Comparison of ENCODE assay signal across 23 mouse cellular contexts in the genomic region with DNA sequence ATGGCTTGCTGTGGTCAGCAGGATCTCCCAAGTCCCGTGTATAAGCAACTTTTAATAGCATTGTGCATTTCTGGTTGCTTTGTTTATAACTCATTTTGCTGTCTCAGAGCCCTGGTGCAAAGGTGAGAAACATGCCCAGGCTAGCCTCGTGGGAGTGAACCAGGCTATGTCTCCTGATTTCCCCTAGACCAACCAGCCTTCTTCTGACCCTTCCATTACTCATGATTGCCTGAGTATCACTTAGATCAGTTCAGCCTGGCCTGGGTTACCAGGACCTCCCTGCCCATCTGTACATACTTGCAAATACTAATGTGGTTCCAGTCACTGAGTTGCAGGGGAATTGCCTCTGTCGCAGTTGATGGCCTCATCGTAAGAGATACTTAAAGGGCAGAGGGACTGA. TPM values are rescaled to one million over a fixed set of nuclear protein-coding genes. Genes with fewer than 3 reads are reported as not detected.
DNase-seq lines count a peak whose midpoint lies in the region; ATAC-seq and TF ChIP-seq lines count a peak whose summit lies in the region.
"Had no signal": no experiment of that assay in that cellular context is flagged by ENCODE, and none has a peak within 500 bp of the region (broad histone marks: within the 10 kb centered on the region; RNA-seq: fewer than 3 reads in every experiment).

No protein-coding gene starts in this region.

- peaks cover 13% of the 10 kb centered on the region; the same call in 1 of the 2 replicates for H3K79me2 ChIP-seq in liver, adult 2 months (ENCODE audit: control insufficient read depth, insufficient read depth, low read length)

- no peaks in the 10 kb centered on the region for H3K4me1 ChIP-seq in liver, adult 2 months (ENCODE audit: control insufficient read depth, insufficient read depth, low read length)
- peaks cover 2% of the 10 kb centered on the region for H3K4me1 ChIP-seq in liver, postnatal 0 days (ENCODE audit: insufficient read depth)

- TF ChIP-seq CTCF in liver, adult 2 months (IDR thresholded peaks at IDR 0.05; ENCODE audit: low read depth, low read length) = no peak
- TF ChIP-seq CTCF in liver, postnatal 0 days (IDR thresholded peaks at IDR 0.05; ENCODE audit: low read depth) = no peak
- no peak for TF ChIP-seq CTCF in left cerebral cortex, adult 2 months (IDR thresholded peaks at IDR 0.05)

- H3K4me3 ChIP-seq in liver, adult 2 months (ENCODE audit: insufficient read depth, low read depth, low read length) = no peak overlapping the region
- no peak overlapping the region for H3K4me3 ChIP-seq in liver, postnatal 0 days (ENCODE audit: low read depth, low read length)
- H3K4me3 ChIP-seq in left cerebral cortex, adult 2 months = no peak overlapping the region
- H3K4me3 ChIP-seq: embryonic facial prominence, embryonic 15.5 days; gastrocnemius, adult 2 months; heart, embryonic 13.5 days; hindbrain, embryonic 15.5 days had no signal

- no peaks in the 10 kb centered on the region for H3K27me3 ChIP-seq in liver, adult 2 months (ENCODE audit: control insufficient read depth, insufficient read depth, low read length)
- no peaks in the 10 kb centered on the region for H3K27me3 ChIP-seq in liver, postnatal 0 days (ENCODE audit: insufficient read depth, low read length)
- H3K27me3 ChIP-seq: embryonic facial prominence, embryonic 15.5 days; heart, embryonic 13.5 days; hindbrain, embryonic 15.5 days had no signal

- intact Hi-C loops in left cerebral cortex, adult 2 months (cut with DNase I) = no loop called here

- H3K9me3 ChIP-seq in liver, postnatal 0 days (ENCODE audit: low read length) = no peaks in the 10 kb centered on the region
- H3K9me3 ChIP-seq: embryonic facial prominence, embryonic 15.5 days; heart, embryonic 13.5 days; hindbrain, embryonic 15.5 days had no signal

- no peak for ATAC-seq in liver, postnatal 0 days
- ATAC-seq: activated CD4-positive, CD25-positive, alpha-beta regulatory T cell, adult 4 months; forebrain, embryonic 14.5 days; intestine, embryonic 16.5 days had no signal

- no peak overlapping the region for H3K9ac ChIP-seq in liver, adult 2 months (ENCODE audit: low read depth, low read length)
- H3K9ac ChIP-seq in liver, postnatal 0 days (replicated peaks) = no peak overlapping the region
- H3K9ac ChIP-seq: embryonic facial prominence, embryonic 15.5 days; heart, embryonic 13.5 days; hindbrain, embryonic 15.5 days had no signal

- no peak for TF ChIP-seq POLR2A in liver, adult 2 months (IDR thresholded peaks at IDR 0.05; ENCODE audit: extremely low read depth, insufficient read depth, low read length)

- WGBS in liver, adult 2 months = 77% methylated on average over 4 of the region's 4 CpGs
- 74% methylated on average over 4 of the region's 4 CpGs for WGBS in liver, postnatal 0 days (ENCODE audit: insufficient replicate concordance)

- H3K27ac ChIP-seq in liver, adult 2 months (replicated peaks; ENCODE audit: insufficient read depth, low read depth, low read length) = no peak overlapping the region
- H3K27ac ChIP-seq in liver, postnatal 0 days (ENCODE audit: low read depth) = no peak overlapping the region
- no peak overlapping the region for H3K27ac ChIP-seq in left cerebral cortex, adult 2 months
- H3K27ac ChIP-seq: embryonic facial prominence, embryonic 15.5 days; gastrocnemius, adult 2 months; heart, embryonic 13.5 days; hindbrain, embryonic 15.5 days had no signal

- TF ChIP-seq EP300 in liver, postnatal 0 days (IDR thresholded peaks at IDR 0.05; ENCODE audit: low read depth) = no peak

- H3K4me2 ChIP-seq in liver, postnatal 0 days (ENCODE audit: low read depth, low read length) = no peak overlapping the region
- H3K4me2 ChIP-seq: embryonic facial prominence, embryonic 15.5 days; heart, embryonic 13.5 days; hindbrain, embryonic 15.5 days had no signal

- peak; percentile 41 for DNase-seq in liver, adult 2 months (ENCODE audit: extremely low read depth, low read depth, low spot score)
- DNase-seq in liver, postnatal 0 days = no peak
- DNase-seq in 416B (ENCODE audit: low read depth) (peak; percentile 85), adipocyte (ENCODE audit: low spot score) (peak; percentile 28)
- DNase-seq in fibroblast of lung, adult 2 months (ENCODE audit: low read depth) = peak; percentile 25
- DNase-seq in adrenal gland, adult 8-10 months = no peak
- no peak for DNase-seq in left cerebral cortex, adult 2 months (ENCODE audit: extremely low spot score in 1 of 2, low spot score in 2 of 2)
- DNase-seq in cerebellum, adult 9-10 months = no peak
- DNase-seq: adrenal gland, adult 2 months; adrenal gland, postnatal 36 days; cerebellum, adult 18-20 months; cerebellum, postnatal 10 days; embryo, embryonic 11 days; gastrocnemius, adult 2 months; gastrocnemius, postnatal 25 days; heart, postnatal 36 days had no signal

- no peaks in the 10 kb centered on the region for H3K36me3 ChIP-seq in liver, adult 2 months (ENCODE audit: control insufficient read depth, insufficient read depth, low read length)
- no peaks in the 10 kb centered on the region for H3K36me3 ChIP-seq in liver, postnatal 0 days (replicated peaks; ENCODE audit: insufficient read depth, low read length)
- H3K36me3 ChIP-seq: embryonic facial prominence, embryonic 15.5 days; G1E; heart, embryonic 13.5 days; hindbrain, embryonic 15.5 days had no signal

RNA-seq across cellular contexts. Expression of a gene that starts 14.8 kb away (rescaled TPM):
- total RNA-seq in liver, adult 2 months (2014; rRNA removed) = 3.8 and 4.2 TPM in 2 replicates
- 1.7 and 1.9 TPM in 2 replicates for polyA plus RNA-seq in liver, adult 2 months (2012; rRNA removed)
- polyA plus RNA-seq in liver, postnatal 0 days (2015; fragmentation: Nextera tagmentation; extraction: Ambion mirVana) = 0.69 and 0.86 TPM in 2 replicates
- 10 to 100 TPM; 14.5 to 21.1 (median 18.5) TPM for total RNA-seq in adrenal gland, adult 8-10 months (2022)
- total RNA-seq in left cerebral cortex, adult 2 months (2021) = 10 to 100 TPM; 78.7 to 79.6 TPM
- polyA plus RNA-seq: G1E had no signal

Comparison
In these comparisons a context has a peak if more than half of its experiments do, and no peak if none do; other contexts are left out.
1. DNase-seq: peak in liver, adult 2 months (single experiment), 416B (single experiment), adipocyte (single experiment) and fibroblast of lung, adult 2 months (single experiment); none in liver, postnatal 0 days (single experiment), adrenal gland, adult 8-10 months (single experiment), left cerebral cortex, adult 2 months (0 of 2) and cerebellum, adult 9-10 months (single experiment).